Mouse (Mus musculus) sigmoid colon, adult 10 weeks (tissue): ENCODE data around the gene Spaca3. TPM values are rescaled to one million over a fixed set of nuclear protein-coding genes. Genes with fewer than 3 reads are reported as not detected.

Experiments used
- polyA plus RNA-seq: library from polyadenylated mRNA; stranded (reverse); fragments of 350-450 nt; fragmentation: Illumina TruSeq; extraction: RNeasy Lipid Tissue Mini Kit (QIAGEN cat#74804); gene quantifications from one replicate; pipeline ENCODE4 v1.2.3, GENCODE M21; 2014; ENCODE audit warnings: low read depth, low replicate concordance

Gene Spaca3
- not detected for polyA plus RNA-seq

GRCm38 (mm10) chr11:80858065-80858464 lies at the start of gene Spaca3:
TSS of gene Spaca3 (plus strand) at chr11:80858365.

GRCm38 (mm10) chr11:80809993-80810821 lies 48.0 kb upstream of the Spaca3 start, which contains the start of gene Tmem98:
TSS of gene Tmem98 (plus strand) at chr11:80810175.

Other genes with a start within 250 kb of the Spaca3 start
- 66.5 TPM for gene Myo1d, start 78.3 kb upstream of the Spaca3 start, polyA plus RNA-seq
- 20.7 TPM for gene Tmem98, start 48.2 kb upstream of the Spaca3 start, polyA plus RNA-seq